Mouse (Mus musculus) heart, adult 2 months (tissue): Measurements from ENCODE around the gene Ift122.

ENCODE experiments used
- CTCF ChIP-seq: fragments of 200-600 bp; IDR thresholded peaks from 2 replicates; pipeline ENCODE4 v1.8.1; 2022; ENCODE audit warnings: antibody characterized with exemption, mild to moderate bottlenecking, moderate library complexity
- EP300 ChIP-seq: fragments of 200-500 bp; IDR thresholded peaks from 2 replicates; pipeline ENCODE4 v1.6.1; 2011; ENCODE audit warnings: low read depth, low read length, control low read depth; ENCODE audit not compliant: insufficient read depth
- POLR2A ChIP-seq: fragments of 200-500 bp; IDR thresholded peaks from 2 replicates; pipeline ENCODE4 v1.6.1; 2011; ENCODE audit warnings: mild to moderate bottlenecking, low read depth, low read length, control low read depth; ENCODE audit not compliant: insufficient read depth

- TF ChIP-seq CTCF (no peak), POLR2A (no peak), EP300 (no peak)
These were observed 74.3 kb downstream of the Ift122 start for GRCm38 (mm10) chr6:115927292-115928242.
